Mouse (Mus musculus) natural killer cell, adult 2 months (primary cell): ENCODE results near the gene Ctsl.

Experiments
- DNase-seq, 2 experiments: peaks; one replicate each; pipeline ENCODE4 v3.0.0; 2022; ENCODE audit warnings: low spot score in 2 of 2

The Ctsl gene

GRCm38 (mm10) chr13:64312916-64313289 lies 57.8 kb downstream of the Ctsl start:
- no peak for DNase-seq

- peak; percentile 79 to 84 for DNase-seq
Observed at GRCm38 (mm10) chr13:64312024-64312915, 58.4 kb downstream of the Ctsl start, which contains the start of gene Aaed1. Gene Aaed1 (minus strand): TSS chr13:64312710.

- DNase-seq = no peak
Observed at GRCm38 (mm10) chr13:64311266-64311665, 59.4 kb downstream of the Ctsl start.

GRCm38 (mm10) chr13:64310585-64310984 lies 60.1 kb downstream of the Ctsl start:
- DNase-seq = no peak

GRCm38 (mm10) chr13:64309842-64310241 lies 60.8 kb downstream of the Ctsl start:
- no peak for DNase-seq
